21 mouse cellular contexts compared by ENCODE assay signal in the genomic region with DNA sequence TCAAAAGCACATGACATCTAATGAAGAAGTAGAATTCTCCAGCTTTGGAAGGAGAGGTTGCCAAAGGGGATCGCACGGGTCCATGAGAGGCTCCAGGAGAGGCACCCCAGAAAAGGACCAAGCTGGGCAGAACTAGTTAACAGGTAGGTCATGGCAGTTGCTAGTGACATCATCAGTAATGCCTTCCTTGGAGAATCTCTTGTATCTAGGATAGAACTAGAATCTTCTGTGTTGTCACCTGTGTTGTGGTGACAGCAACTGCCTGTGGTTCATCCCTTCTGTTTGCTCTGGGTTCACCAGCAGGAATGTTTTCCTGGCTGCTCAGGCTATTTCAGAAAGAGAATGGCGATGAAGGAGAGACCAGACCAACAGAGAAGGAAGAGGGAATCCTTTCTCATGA. TPM values are rescaled to one million over a fixed set of nuclear protein-coding genes. Genes with fewer than 3 reads are reported as not detected.
"Had no signal": no experiment of that assay in that cellular context is flagged by ENCODE, and none has a peak within 500 bp of the region (broad histone marks: within the 10 kb centered on the region; RNA-seq: fewer than 3 reads in every experiment).

A gene (plus strand): TSS at position 301 of the 400 bp plus-strand sequence.

RNA-seq across cellular contexts. Expression of the gene that starts here (rescaled TPM):
- polyA plus RNA-seq: heart, embryonic 10.5 days; heart, embryonic 11.5 days; heart, embryonic 14.5 days; heart, embryonic 15.5 days; heart, postnatal 0 days; hindbrain, embryonic 10.5 days; hindbrain, embryonic 11.5 days; hindbrain, embryonic 12.5 days; hindbrain, embryonic 13.5 days; hindbrain, embryonic 15.5 days; hindbrain, postnatal 0 days; inflammation-experienced regulatory T-cells, adult 6 months; intestine, embryonic 14.5 days; intestine, embryonic 15.5 days; intestine, embryonic 16.5 days; intestine, postnatal 0 days; kidney, adult 2 months; kidney, embryonic 14.5 days; kidney, embryonic 15.5 days; kidney, postnatal 0 days; large intestine, adult 2 months had no signal
